Mouse (Mus musculus): ENCODE results near the gene Tenm2. TPM values are rescaled to one million over a fixed set of nuclear protein-coding genes. Genes with fewer than 3 reads are reported as not detected.

The Tenm2 gene
- polyA plus RNA-seq, 1 experiment from 2014 or later, result 0.12 TPM

DNA sequence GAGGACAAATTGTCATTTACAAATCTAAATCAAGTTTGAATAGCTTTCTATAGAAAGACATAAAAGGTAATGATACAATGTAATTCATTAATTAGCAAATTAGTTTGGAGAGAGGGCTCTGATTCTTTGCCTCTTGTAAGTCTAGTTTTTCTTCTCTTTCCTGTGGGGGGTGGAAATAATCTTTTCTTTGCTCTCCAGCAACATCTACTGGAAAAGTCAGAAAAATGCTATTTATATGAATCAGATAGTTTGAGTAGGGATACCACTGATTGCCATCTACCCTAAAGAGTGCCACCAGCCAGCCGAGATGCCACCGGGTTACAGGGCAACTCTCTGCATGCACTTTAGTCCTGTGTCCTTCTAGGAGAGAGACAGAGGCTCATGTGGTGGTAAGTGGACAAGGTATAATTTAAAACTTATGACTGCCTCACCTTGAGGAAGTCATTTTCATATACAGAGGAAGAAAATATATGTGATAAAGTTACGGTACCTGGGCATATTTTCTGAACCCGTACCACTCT is 560.8 kb downstream of the Tenm2 start:
- no peaks in the 10 kb centered on the region for H3K27me3 ChIP-seq (replicated peaks; ENCODE audit: control insufficient read depth, insufficient read depth, low read length)
- TF ChIP-seq CTCF (IDR thresholded peaks at IDR 0.05; ENCODE audit: low read depth), result no peak
- H3K4me1 ChIP-seq (replicated peaks; ENCODE audit: control insufficient read depth, insufficient read depth, low read length), result no peaks in the 10 kb centered on the region
- no peak overlapping the region for H3K27ac ChIP-seq (ENCODE audit: low read depth, low read length)
- ATAC-seq, result no peak
- H3K4me3 ChIP-seq (ENCODE audit: low read depth, low read length), result no peak overlapping the region
- no peaks in the 10 kb centered on the region for H3K9me3 ChIP-seq (ENCODE audit: control insufficient read depth)
- WGBS, result 91% methylated on average over 4 of the region's 4 CpGs
- no peak overlapping the region for H3K9ac ChIP-seq (ENCODE audit: low read depth, low read length)
- H3K4me2 ChIP-seq (replicated peaks; ENCODE audit: low read depth), result no peak overlapping the region
- H3K36me3 ChIP-seq (ENCODE audit: control insufficient read depth, insufficient read depth), result no peaks in the 10 kb centered on the region

DNA sequence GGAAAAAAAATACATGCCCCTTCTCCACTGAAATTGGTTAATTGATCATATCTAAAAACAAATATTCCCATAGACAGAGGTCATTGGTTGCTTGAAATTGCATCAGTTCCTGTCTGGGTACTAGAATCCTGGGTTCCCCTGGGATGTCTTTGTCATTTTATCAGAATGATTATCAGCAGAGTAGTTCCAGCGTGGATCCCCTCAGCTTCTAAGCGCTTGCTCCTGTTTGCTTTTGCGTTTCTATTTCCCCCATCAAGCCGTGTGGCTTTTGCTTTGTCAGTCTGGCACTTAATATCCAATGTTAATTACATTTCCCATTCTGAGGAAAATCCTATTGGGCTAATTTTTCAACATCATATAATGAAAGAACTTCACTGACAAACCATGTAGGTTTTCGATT is 561.6 kb downstream of the Tenm2 start:
- no peak for ATAC-seq
- Histone ChIP-seq H3K36me3 (ENCODE audit: control insufficient read depth, insufficient read depth) (no peaks in the 10 kb centered on the region), H3K9me3 (ENCODE audit: control insufficient read depth) (no peaks in the 10 kb centered on the region), H3K9ac (ENCODE audit: low read depth, low read length) (no peak overlapping the region), H3K4me2 (replicated peaks; ENCODE audit: low read depth) (no peak overlapping the region), H3K4me3 (ENCODE audit: low read depth, low read length) (no peak overlapping the region), H3K27me3 (replicated peaks; ENCODE audit: control insufficient read depth, insufficient read depth, low read length) (no peaks in the 10 kb centered on the region), H3K4me1 (replicated peaks; ENCODE audit: control insufficient read depth, insufficient read depth, low read length) (no peaks in the 10 kb centered on the region), H3K27ac (ENCODE audit: low read depth, low read length) (no peak overlapping the region)
- no peak for TF ChIP-seq CTCF (IDR thresholded peaks at IDR 0.05; ENCODE audit: low read depth)
- 59% methylated on average over 5 of the region's 5 CpGs for WGBS

DNA sequence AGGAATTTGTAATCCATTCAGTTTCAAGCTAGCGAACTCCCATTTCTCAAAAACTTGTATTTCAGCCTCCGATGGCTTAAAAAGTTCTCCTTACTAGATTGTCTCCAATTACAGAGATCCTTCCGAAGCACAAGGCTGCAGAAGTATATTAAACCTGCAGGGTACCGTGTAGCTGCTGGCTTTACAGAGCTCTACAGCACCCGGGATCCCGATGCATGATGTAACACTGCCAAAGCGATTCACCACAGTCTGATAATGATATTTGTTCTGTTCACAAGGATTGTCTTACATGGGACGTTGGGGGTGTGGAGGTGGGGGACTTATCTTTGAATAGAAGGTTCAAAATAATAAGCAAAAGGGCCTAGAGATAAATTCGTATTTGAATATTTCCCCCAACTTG is 564.6 kb downstream of the Tenm2 start:
- Histone ChIP-seq H3K4me1 (replicated peaks; ENCODE audit: control insufficient read depth, insufficient read depth, low read length) (no peaks in the 10 kb centered on the region), H3K36me3 (ENCODE audit: control insufficient read depth, insufficient read depth) (no peaks in the 10 kb centered on the region), H3K4me2 (replicated peaks; ENCODE audit: low read depth) (no peak overlapping the region), H3K9me3 (ENCODE audit: control insufficient read depth) (no peaks in the 10 kb centered on the region), H3K27me3 (replicated peaks; ENCODE audit: control insufficient read depth, insufficient read depth, low read length) (no peaks in the 10 kb centered on the region), H3K27ac (ENCODE audit: low read depth, low read length) (no peak overlapping the region), H3K9ac (ENCODE audit: low read depth, low read length) (no peak overlapping the region), H3K4me3 (ENCODE audit: low read depth, low read length) (no peak overlapping the region)
- TF ChIP-seq CTCF (IDR thresholded peaks at IDR 0.05; ENCODE audit: low read depth), result no peak
- no peak for ATAC-seq
- whole genome bisulfite sequencing, result 70% methylated on average over 9 of the region's 9 CpGs

DNA sequence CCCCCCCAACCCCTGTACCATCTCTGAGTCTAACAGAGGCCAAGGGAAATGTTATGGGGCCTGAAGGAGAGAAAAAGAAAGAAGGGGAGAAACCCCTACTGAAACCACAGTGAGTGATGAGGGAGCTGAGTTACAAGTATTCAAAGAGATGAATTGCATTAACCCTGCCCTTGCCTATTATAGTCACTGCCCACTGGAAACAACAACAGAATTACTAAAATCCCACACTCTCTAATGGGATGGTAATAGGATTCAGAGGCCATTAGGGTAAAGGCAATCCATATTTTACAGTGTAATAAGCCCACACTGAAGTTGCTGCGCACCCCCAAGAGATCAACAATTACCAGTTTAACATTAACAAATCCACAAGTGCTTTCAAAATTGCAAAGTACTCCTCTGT is 571.7 kb downstream of the Tenm2 start:
- H3K36me3 ChIP-seq (ENCODE audit: control insufficient read depth, insufficient read depth), result no peaks in the 10 kb centered on the region
- no peak overlapping the region for H3K9ac ChIP-seq (ENCODE audit: low read depth, low read length)
- no peak overlapping the region for H3K4me3 ChIP-seq (ENCODE audit: low read depth, low read length)
- WGBS, result 85% methylated on average over 1 of the region's 1 CpGs
- no peaks in the 10 kb centered on the region for H3K27me3 ChIP-seq (replicated peaks; ENCODE audit: control insufficient read depth, insufficient read depth, low read length)
- H3K27ac ChIP-seq (ENCODE audit: low read depth, low read length), result no peak overlapping the region
- H3K4me1 ChIP-seq (replicated peaks; ENCODE audit: control insufficient read depth, insufficient read depth, low read length), result no peaks in the 10 kb centered on the region
- no peak for ATAC-seq
- no peak overlapping the region for H3K4me2 ChIP-seq (replicated peaks; ENCODE audit: low read depth)
- no peaks in the 10 kb centered on the region for H3K9me3 ChIP-seq (ENCODE audit: control insufficient read depth)
- no peak for TF ChIP-seq CTCF (IDR thresholded peaks at IDR 0.05; ENCODE audit: low read depth)

DNA sequence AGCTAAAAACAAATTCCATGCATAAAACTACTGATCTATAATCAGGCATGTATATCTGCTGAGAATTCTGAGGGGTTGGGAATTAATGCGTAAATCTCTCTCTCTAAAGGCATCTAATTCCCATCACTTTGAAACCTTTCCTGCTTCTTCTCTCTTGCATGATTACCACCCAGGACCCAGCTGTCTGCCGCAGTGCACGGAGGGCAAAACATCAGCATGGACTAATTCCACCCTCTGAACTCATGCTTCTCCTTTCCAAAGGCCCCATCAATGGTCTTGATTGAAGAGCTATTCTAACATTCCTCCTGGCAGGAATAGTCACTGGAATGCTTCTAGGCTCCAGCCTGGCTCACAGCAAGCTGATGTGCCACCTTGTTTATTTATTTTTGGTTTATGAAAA is 572.2 kb downstream of the Tenm2 start:
- no peaks in the 10 kb centered on the region for H3K9me3 ChIP-seq (ENCODE audit: control insufficient read depth)
- no peak for TF ChIP-seq CTCF (IDR thresholded peaks at IDR 0.05; ENCODE audit: low read depth)
- 79% methylated on average over 3 of the region's 3 CpGs for WGBS
- no peak overlapping the region for H3K9ac ChIP-seq (ENCODE audit: low read depth, low read length)
- H3K4me3 ChIP-seq (ENCODE audit: low read depth, low read length), result no peak overlapping the region
- H3K27me3 ChIP-seq (replicated peaks; ENCODE audit: control insufficient read depth, insufficient read depth, low read length), result no peaks in the 10 kb centered on the region
- H3K4me2 ChIP-seq (replicated peaks; ENCODE audit: low read depth), result no peak overlapping the region
- no peak overlapping the region for H3K27ac ChIP-seq (ENCODE audit: low read depth, low read length)
- no peaks in the 10 kb centered on the region for H3K36me3 ChIP-seq (ENCODE audit: control insufficient read depth, insufficient read depth)
- ATAC-seq, result no peak
- H3K4me1 ChIP-seq (replicated peaks; ENCODE audit: control insufficient read depth, insufficient read depth, low read length), result no peaks in the 10 kb centered on the region

DNA sequence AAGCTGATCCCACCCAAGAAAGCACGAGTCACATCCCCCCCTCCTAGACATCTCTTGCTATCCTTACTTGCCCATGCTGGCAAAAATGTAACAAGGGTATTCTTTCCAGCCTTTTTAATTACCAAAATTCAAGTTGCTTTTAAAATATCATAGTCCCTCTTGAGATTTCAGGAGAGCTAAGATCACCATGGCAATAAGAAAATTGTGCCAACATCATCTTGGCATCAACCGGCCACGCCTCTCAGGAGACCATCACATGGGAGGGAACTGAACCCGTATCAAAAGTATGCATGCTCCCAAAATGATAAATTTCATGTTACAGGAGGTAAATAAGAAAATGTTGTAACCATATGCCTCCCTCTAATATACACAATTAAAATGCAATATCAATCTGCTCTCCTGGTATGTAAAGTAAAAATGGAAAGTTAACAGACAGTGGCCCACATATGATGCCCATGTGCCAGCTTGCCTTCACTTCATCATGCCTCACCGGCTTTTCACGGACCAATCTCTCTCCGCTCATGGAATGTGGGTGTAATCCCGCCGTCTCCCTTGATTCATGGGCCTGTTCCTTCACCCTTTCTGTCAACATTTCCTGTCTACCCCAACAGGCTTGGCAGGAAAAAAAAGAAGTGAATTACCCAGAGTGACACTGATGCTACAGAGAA is 582.0 kb downstream of the Tenm2 start:
- no peak for ATAC-seq

More for the DNA sequence above, 582.0 kb downstream of the Tenm2 start:
- H3K27me3 ChIP-seq (replicated peaks; ENCODE audit: control insufficient read depth, insufficient read depth, low read length), result no peaks in the 10 kb centered on the region
- H3K9me3 ChIP-seq (ENCODE audit: control insufficient read depth), result no peaks in the 10 kb centered on the region
- no peak overlapping the region for H3K4me2 ChIP-seq (replicated peaks; ENCODE audit: low read depth)
- WGBS, result 74% methylated on average over 9 of the region's 9 CpGs
- no peak for TF ChIP-seq CTCF (IDR thresholded peaks at IDR 0.05; ENCODE audit: low read depth)
- no peaks in the 10 kb centered on the region for H3K4me1 ChIP-seq (replicated peaks; ENCODE audit: control insufficient read depth, insufficient read depth, low read length)
- H3K36me3 ChIP-seq (ENCODE audit: control insufficient read depth, insufficient read depth), result no peaks in the 10 kb centered on the region
- no peak overlapping the region for H3K9ac ChIP-seq (ENCODE audit: low read depth, low read length)
- no peak overlapping the region for H3K27ac ChIP-seq (ENCODE audit: low read depth, low read length)
- H3K4me3 ChIP-seq (ENCODE audit: low read depth, low read length), result no peak overlapping the region

Measured in intestine, postnatal 0 days (tissue).